Mouse (Mus musculus) forebrain, embryonic 14.5 days (tissue): ENCODE data around the gene Fgfr2. TPM values are rescaled to one million over a fixed set of nuclear protein-coding genes. Genes with fewer than 3 reads are reported as not detected.

Source experiments
- ATAC-seq: fragments of 200-750 bp; cut with Nextera tagmentation; 2 replicates; pipeline ENCODE4 v1.8.0; 2017; ENCODE audit warnings: mild to moderate bottlenecking, moderate library complexity
- DNase-seq: peaks from one replicate; pipeline ENCODE4 v3.0.0-alpha.2; 2015; ENCODE audit warnings: low spot score
- H3K27ac ChIP-seq: fragments of 300-500 bp; sonication (generic); 2 replicates; pipeline ENCODE4 v1.5.1; 2014; ENCODE audit warnings: low read depth, mild to moderate bottlenecking, control low read depth, low read length, moderate library complexity
- H3K27me3 ChIP-seq: fragments of 300-500 bp; sonication (generic); replicated peaks from 2 replicates; pipeline ENCODE4 v1.6.1; 2014; ENCODE audit warnings: low read length, control low read depth, mixed read lengths; ENCODE audit not compliant: control insufficient read depth, insufficient read depth
- H3K36me3 ChIP-seq: fragments of 300-500 bp; sonication (generic); 2 replicates; pipeline ENCODE4 v1.6.1; 2014; ENCODE audit warnings: low read length, control low read depth; ENCODE audit not compliant: control insufficient read depth, insufficient read depth
- H3K4me1 ChIP-seq: fragments of 300-500 bp; sonication (generic); 2 replicates; pipeline ENCODE4 v1.6.1; 2014; ENCODE audit warnings: antibody characterized with exemption, low read length, control low read depth; ENCODE audit not compliant: control insufficient read depth, insufficient read depth
- H3K4me2 ChIP-seq: fragments of 300-500 bp; sonication (generic); 2 replicates; pipeline ENCODE4 v1.6.1; 2014; ENCODE audit warnings: mild to moderate bottlenecking, control low read depth, low read length
- H3K4me3 ChIP-seq: fragments of 300-500 bp; sonication (generic); 2 replicates; pipeline ENCODE4 v1.5.1; 2014; ENCODE audit warnings: low read depth, low read length, control low read depth
- H3K9ac ChIP-seq: fragments of 300-500 bp; sonication (generic); 2 replicates; pipeline ENCODE4 v1.6.1; 2014; ENCODE audit warnings: mild to moderate bottlenecking, low read length, control low read depth, moderate library complexity
- H3K9me3 ChIP-seq: fragments of 300-500 bp; sonication (generic); replicated peaks from 2 replicates; pipeline ENCODE4 v1.6.1; 2016; ENCODE audit warnings: low read length, control low read depth, mixed read lengths; ENCODE audit not compliant: control insufficient read depth
- WGBS: fragments of 180-500 bp; shearing (Covaris S2); extraction: QIAGEN DNeasy Blood & Tissue Kit; methylation state at CpG from one replicate; pipeline ENCODE4 v1.1.7; 2014; 5-methylcytosine and 5-hydroxymethylcytosine counted together
- polyA plus RNA-seq: library from polyadenylated mRNA; unstranded; fragments of >200 nt; fragmentation: Nextera tagmentation; extraction: Ambion mirVana; gene quantifications from 2 replicates; pipeline ENCODE4 v1.2.1, GENCODE M21; 2014

Gene Fgfr2
- polyA plus RNA-seq, 1 experiment from 2014 or later = 35.9 TPM

- Histone ChIP-seq H3K9me3 (no peaks in the 10 kb centered on the region), H3K36me3 (no peaks in the 10 kb centered on the region), H3K27ac (no peak overlapping the region), H3K4me3 (no peak overlapping the region), H3K27me3 (no peaks in the 10 kb centered on the region), H3K9ac (no peak overlapping the region), H3K4me1 (peaks cover 2% of the 10 kb centered on the region; the same call in 1 of the 2 replicates), H3K4me2 (no peak overlapping the region)
- WGBS = 55% methylated on average over 3 of the region's 3 CpGs
- ATAC-seq = no peak
- DNase-seq = no peak
Measured at GRCm38 (mm10) chr7:132927201-132927600, 195.9 kb downstream of the Fgfr2 start.

DNA sequence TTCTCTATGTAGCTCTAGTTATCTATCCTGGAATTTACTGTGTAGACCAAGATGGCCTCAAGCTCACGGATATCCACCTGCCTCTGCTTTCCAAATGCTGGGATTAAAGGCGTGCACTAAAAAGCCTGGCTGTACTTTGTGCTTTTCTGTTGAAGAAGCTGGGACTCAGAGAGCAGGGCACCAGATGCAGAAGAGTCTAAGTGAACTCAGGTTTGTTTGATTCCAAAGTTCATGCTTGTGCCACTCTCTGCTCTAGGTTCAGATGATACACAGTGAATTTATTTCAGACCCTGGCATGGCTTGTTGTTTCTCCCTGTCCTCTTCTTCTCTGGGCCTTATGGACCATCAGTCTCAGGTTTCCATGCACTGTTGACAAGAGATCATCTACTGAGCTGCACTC lies 197.9 kb downstream of the Fgfr2 start:
- no peak overlapping the region for H3K4me2 ChIP-seq
- DNase-seq (no peak), ATAC-seq (no peak)
- 77% methylated on average over 2 of the region's 2 CpGs for WGBS
- H3K9me3 ChIP-seq = no peaks in the 10 kb centered on the region
- no peaks in the 10 kb centered on the region for H3K36me3 ChIP-seq
- H3K27ac ChIP-seq = no peak overlapping the region
- no peaks in the 10 kb centered on the region for H3K27me3 ChIP-seq
- H3K4me1 ChIP-seq = no peaks in the 10 kb centered on the region
- H3K4me3 ChIP-seq = no peak overlapping the region
- H3K9ac ChIP-seq = no peak overlapping the region

DNA sequence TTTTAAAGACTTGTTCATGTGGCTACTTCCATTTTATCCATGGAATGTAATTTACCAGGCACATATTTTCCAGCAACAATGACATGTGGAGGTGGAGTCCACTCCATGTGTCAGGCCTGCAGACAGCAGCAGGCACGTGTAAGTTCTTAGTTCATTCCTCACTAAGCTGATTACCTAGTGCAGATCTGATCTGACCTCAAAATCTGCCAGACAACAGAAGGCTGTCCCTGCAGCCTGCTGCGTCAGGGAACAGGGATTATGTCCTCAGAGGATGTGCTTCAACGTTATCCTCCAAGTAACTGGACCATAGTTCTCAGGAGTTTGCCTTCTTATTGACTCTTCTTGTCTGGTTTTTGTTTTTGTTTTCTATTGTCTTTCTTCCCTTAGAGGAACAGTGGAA lies 201.2 kb downstream of the Fgfr2 start:
- H3K9me3 ChIP-seq = no peaks in the 10 kb centered on the region
- WGBS = 34% methylated on average over 3 of the region's 3 CpGs
- ATAC-seq (no peak), DNase-seq (no peak)
- H3K27me3 ChIP-seq = no peaks in the 10 kb centered on the region
- no peak overlapping the region for H3K4me3 ChIP-seq
- H3K4me2 ChIP-seq = no peak overlapping the region
- no peak overlapping the region for H3K27ac ChIP-seq
- no peaks in the 10 kb centered on the region for H3K36me3 ChIP-seq
- H3K4me1 ChIP-seq = no peaks in the 10 kb centered on the region
- H3K9ac ChIP-seq = no peak overlapping the region

- Histone ChIP-seq H3K4me1 (no peaks in the 10 kb centered on the region), H3K27me3 (no peaks in the 10 kb centered on the region), H3K27ac (no peak overlapping the region), H3K36me3 (no peaks in the 10 kb centered on the region), H3K4me2 (no peak overlapping the region), H3K9me3 (no peaks in the 10 kb centered on the region), H3K4me3 (no peak overlapping the region), H3K9ac (no peak overlapping the region)
- WGBS = 77% methylated on average over 3 of the region's 3 CpGs
- DNase-seq = no peak
- no peak for ATAC-seq
Measured at GRCm38 (mm10) chr7:132903796-132904195, 219.4 kb downstream of the Fgfr2 start.

DNA sequence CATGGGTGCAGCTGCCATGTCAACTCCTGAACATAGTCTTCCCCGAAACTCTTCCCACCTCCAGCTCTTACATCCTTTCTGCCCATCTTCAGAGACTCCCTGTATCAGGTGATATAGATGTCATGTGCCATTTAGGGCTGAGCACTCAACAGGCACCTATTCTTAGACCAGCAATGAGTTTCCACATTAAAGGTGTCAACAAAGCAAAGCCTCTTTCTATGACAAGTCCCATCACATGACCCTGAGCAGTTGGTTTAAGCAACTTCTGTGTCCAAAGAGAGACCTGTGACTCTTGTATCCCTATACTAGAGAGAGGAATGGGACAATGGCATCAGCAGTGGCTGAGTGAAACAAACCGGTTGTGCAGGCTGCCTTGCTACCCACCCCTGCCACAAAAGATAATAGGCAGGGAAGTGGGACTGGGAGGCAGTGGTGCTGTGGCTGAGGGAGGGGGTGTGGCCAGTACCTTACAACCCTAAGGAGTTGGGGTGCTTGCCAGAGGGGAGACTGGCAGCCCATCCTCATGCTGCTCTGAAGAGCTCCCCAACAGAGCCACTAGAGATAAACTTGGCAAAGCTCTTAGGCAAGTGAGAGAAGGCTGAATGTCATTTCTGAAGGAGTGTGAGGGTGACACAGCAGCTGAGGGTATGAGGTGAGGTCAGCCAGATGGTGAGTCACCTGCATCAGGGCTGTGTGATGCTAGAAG lies 222.2 kb downstream of the Fgfr2 start:
- Histone ChIP-seq H3K27ac (no peak overlapping the region), H3K9me3 (no peaks in the 10 kb centered on the region), H3K9ac (no peak overlapping the region), H3K4me2 (no peak overlapping the region), H3K4me1 (no peaks in the 10 kb centered on the region), H3K27me3 (no peaks in the 10 kb centered on the region), H3K4me3 (no peak overlapping the region), H3K36me3 (no peaks in the 10 kb centered on the region)
- ATAC-seq = no peak
- DNase-seq = no peak
- 56% methylated on average over 2 of the region's 2 CpGs for WGBS

- Histone ChIP-seq H3K4me2 (no peak overlapping the region), H3K4me1 (no peaks in the 10 kb centered on the region), H3K9me3 (no peaks in the 10 kb centered on the region), H3K27ac (no peak overlapping the region), H3K9ac (no peak overlapping the region), H3K27me3 (no peaks in the 10 kb centered on the region), H3K4me3 (no peak overlapping the region), H3K36me3 (no peaks in the 10 kb centered on the region)
- DNase-seq = no peak
- WGBS = 86% methylated on average over 2 of the region's 2 CpGs
- no peak for ATAC-seq
Measured at GRCm38 (mm10) chr7:132898234-132898633, 224.9 kb downstream of the Fgfr2 start.

DNA sequence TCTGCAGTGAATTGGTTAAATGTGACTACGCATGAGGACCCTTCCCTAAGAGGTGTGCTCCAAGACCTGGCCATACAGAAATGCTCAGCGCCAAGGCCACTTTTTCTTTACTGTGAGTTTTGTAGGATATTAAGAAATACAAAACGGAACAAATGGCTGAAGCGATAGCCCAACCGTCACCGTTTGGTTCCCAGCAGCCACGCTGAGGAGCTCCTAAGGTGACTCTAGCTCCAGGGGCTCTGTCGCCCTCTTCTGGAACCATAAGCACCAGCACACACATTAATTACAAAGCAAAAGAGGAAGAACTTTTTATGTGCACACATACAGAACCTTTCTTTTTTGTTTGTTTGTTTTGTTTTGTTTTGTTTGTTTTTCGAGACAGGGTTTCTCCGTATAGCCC lies 225.9 kb downstream of the Fgfr2 start:
- WGBS = 87% methylated on average over 10 of the region's 10 CpGs
- Histone ChIP-seq H3K27me3 (no peaks in the 10 kb centered on the region), H3K4me3 (no peak overlapping the region), H3K9ac (no peak overlapping the region), H3K36me3 (no peaks in the 10 kb centered on the region), H3K4me2 (no peak overlapping the region), H3K4me1 (no peaks in the 10 kb centered on the region), H3K9me3 (no peaks in the 10 kb centered on the region), H3K27ac (no peak overlapping the region)
- ATAC-seq (no peak), DNase-seq (no peak)

DNA sequence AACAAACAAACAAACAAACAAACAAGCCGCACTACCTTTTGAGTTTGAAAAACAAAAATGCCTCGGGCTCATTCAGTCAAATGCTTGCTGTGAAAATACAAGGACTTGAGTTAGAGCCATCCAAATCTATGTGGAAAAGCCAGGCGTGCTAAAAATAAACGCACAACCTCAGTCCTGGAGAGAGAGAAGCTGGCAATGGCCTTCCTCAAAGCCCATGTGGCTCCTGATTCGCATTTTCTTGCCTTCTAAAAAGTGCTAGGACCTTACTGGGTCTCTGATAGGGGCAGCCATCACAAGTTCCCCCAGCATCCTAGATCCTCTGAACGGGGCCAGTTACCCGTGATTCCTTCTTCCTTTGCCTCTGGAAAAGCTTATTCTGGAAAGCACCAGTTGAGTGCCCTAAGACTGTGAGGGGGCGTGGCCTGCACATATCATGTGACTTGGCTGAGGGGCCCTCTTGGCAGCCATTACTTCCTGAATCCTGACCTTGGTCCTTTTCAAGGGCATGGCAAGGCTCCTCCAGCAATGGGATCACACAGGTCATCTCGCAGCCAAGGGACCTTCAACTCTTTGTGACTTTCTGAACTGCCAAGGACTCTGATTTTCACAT lies 226.8 kb downstream of the Fgfr2 start:
- no peak overlapping the region for H3K4me3 ChIP-seq
- H3K4me2 ChIP-seq = no peak overlapping the region
- no peaks in the 10 kb centered on the region for H3K9me3 ChIP-seq
- no peaks in the 10 kb centered on the region for H3K4me1 ChIP-seq
- no peak overlapping the region for H3K9ac ChIP-seq
- ATAC-seq (no peak), DNase-seq (no peak)
- H3K36me3 ChIP-seq = no peaks in the 10 kb centered on the region
- no peaks in the 10 kb centered on the region for H3K27me3 ChIP-seq
- H3K27ac ChIP-seq = no peak overlapping the region
- 88% methylated on average over 9 of the region's 9 CpGs for WGBS

DNA sequence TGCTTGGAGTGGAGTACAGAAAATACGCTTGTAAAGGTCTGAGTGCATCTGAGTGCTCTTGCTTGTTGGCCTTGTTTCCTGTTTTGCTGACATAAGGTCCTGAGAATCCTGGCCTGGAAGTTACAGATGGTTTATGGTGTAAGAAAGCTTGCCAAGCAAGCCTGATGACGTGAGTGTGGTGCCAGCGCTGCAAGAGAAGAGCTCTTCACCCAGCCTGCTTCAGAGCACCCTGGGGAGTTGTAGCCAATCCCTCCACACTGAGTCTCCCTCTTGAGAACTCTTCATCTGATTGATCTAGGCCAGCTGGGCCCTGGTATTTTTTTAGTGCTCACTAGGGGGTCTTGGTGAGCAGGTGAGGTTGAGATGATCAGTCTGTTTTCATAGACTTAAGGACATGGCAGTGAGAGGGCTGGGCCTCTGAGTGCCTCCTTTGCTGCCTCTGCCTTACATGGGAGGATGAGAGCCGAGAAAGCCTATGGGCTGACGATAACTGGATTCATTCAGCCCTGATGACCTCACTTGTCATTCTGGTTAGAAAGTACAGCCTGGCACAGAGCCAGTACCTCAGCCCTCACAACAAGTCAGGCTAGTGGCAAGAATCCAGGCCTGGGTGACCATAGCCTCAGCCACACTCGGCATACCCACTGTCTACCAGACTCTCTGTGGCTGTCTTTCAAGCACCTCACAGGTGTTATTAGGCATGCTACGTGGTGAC lies 228.2 kb downstream of the Fgfr2 start:
- Histone ChIP-seq H3K27ac (no peak overlapping the region), H3K4me2 (no peak overlapping the region), H3K9ac (no peak overlapping the region), H3K4me1 (no peaks in the 10 kb centered on the region), H3K27me3 (no peaks in the 10 kb centered on the region), H3K4me3 (no peak overlapping the region), H3K9me3 (no peaks in the 10 kb centered on the region), H3K36me3 (no peaks in the 10 kb centered on the region)
- ATAC-seq (no peak), DNase-seq (peak; percentile 19)
- 70% methylated on average over 7 of the region's 7 CpGs for WGBS
